Mouse (Mus musculus) lung, postnatal 14 days (tissue): ENCODE measurements around the gene Slc37a1.

Experiments used
- DNase-seq: peaks from one replicate; pipeline ENCODE4 v3.0.0; 2021

Gene Slc37a1

DNA sequence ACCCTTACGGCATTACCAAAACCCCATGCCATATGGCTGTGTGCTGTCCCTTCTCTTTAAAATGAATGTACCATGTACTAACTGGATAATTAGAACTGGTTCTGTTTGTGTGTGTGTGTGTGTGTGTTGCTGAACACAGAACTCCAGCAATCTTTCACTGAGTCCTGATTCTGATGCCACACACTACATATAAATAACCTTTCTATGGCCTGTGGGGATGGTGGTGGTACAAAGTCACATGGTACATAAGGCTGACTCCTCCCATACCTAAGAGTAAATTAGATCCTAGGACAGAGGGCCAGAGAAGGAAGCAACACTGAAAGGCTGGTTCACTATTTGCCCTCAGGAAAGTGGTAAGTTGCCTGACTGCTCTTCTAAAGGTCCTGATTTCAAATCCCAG, at the start of gene Slc37a1:
Slc37a1 (plus strand) TSS at position 301 of the 400 bp plus-strand sequence.
- no peak for DNase-seq

DNA sequence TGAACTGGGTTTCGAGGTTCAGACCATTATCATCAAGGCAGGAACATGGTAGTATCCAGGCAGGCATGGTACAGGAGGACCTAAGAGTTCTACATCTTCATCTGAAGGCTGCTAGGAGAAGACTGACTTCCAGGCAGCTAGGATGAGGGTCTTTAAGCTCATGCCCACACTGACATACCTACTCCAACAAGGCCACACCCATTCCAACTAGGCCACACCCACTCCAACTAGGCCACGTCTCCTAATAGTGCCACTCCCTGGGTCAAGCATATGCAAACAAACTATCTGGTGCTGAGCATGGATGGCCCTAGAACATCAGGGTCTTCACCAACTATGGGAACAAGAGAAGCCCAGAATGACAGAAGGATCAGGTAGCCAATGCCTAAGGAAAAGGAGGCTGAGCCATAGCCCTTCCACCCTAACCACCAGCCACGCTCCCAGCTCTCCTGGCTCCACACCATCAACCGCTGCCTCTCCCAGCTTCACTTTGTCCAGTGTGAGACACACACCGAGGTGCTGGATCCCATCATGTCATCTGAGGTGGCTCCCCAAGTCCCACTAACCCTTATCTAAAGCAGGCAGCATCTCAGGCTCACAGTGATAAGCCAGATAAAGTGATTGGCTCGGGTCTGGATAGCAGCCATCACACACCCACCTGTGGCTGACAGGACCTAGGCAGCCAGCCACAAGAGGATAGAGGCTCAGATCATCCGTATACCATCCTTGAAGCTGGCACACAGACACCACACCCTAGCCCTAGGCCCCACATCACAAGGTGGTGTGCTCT, 48.2 kb upstream of the Slc37a1 start:
- DNase-seq, result no peak

DNA sequence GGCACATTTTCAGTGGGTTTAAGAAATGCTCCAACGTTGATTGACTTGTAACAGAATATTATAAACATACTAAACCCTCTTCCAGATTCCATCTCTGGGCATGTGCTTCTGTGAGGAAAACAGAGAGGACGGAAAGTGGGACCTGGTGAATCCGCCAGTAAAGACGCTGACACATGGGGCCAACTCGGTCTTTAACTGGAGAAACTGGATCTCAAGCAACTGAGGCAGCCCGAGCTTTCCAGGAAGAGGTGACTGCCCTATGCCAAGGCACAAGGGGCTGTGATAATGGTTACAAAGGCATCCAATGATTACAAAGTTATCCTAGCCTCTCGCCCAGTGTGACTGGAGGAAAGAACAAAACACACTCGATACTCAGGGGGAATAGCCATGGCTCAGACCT, 45.4 kb upstream of the Slc37a1 start:
- DNase-seq, result no peak

DNA sequence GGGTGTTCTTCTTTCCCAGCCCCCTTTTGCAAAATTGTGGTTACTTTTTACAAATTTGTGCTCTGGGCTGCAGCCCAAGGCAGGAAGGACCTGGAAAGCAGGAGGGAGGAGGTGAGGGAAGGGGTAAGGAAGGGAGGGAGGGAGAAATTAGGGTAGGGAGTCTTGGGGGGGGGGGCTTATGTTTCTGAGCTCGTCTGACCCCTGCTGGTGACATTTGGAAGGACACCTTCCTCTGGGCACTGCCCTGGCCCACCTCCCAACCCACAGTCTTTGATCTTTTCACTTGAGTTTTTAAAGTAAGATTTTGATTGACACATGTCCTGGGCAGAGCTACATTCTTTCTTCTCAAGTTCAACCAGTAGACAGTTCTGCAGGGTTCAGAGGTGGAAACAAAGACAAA, 43.8 kb upstream of the Slc37a1 start:
- no peak for DNase-seq

DNA sequence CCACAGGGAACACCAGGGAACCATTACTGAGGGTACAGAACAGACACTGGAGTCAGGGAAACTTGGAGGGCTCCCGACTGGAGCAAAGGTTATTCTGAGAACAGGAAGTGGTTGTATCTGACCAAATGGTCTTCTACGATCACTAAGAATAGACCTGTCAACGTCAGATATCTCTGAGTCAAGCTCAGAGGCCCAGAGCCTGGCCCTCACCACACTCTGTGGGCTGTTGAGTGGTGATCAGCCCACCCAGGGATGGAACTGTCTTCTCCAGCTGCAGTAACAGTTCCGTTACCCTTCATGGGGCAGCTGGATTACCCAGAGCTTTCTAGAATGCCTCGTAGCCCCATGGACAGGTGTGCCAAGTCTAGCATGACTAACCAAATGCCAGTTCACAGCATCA, 41.3 kb upstream of the Slc37a1 start:
- DNase-seq, result no peak

DNA sequence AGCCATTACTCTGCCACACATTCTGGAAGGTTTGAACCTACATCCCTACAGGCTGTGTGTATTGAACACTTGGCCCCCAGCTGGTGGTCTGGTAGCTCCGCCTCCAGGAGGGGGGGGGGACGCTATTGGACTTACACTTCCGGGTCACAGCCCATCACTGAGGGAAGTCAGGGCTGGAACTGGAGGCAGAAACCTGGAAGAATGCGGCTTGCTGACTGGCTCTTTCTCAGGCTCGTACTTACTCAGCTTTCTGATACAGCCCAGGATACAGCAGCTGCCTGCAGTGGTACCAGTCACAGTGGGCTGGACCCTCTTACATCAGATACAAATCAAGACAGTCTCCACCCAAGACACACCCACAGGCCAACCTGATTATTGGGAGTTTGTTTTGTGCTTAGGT, 39.4 kb upstream of the Slc37a1 start:
- no peak for DNase-seq

DNA sequence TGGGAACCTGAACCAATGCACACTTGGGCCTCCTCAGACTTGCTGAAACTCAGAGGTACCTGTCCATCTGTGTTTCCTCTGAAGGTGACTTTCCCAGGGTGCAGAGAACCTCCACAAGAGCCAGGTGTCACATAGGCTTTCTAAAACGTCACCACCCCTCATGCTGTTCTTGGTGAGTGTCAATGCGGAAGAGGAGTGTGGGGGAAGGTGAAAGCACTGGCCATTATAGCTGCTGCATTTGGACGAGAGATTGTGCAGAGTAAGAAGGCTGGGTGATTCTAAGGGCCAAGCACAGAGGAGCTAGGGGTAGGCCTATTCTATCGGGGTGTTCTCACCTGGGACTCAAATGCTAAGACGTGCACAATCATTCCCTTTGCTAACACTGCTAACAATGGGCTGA, 32.6 kb upstream of the Slc37a1 start:
- DNase-seq, result no peak

DNA sequence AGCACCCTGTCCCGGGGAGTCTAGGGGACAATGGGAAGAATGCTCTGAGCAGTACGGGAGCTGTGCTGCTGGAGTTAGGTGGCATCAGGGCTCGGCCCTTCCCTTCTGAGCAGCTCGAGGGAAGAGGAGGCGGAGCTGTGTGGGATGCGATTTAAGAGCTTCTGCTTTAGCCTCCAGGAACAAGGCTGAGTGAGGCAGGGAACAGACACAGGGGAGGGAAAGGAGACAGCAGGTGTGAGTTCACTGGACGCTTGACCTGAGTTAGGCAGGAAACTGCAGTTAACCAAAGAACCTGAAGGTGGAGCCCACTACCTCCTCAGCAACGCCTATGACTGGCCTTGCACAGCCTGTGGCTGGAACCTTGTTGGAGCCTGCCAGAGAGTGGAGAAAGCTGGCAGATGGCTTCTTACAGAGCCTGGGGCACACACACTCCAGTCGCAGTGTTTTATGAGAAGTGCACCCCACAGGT, 32.1 kb upstream of the Slc37a1 start:
- peak; percentile 84 for DNase-seq

DNA sequence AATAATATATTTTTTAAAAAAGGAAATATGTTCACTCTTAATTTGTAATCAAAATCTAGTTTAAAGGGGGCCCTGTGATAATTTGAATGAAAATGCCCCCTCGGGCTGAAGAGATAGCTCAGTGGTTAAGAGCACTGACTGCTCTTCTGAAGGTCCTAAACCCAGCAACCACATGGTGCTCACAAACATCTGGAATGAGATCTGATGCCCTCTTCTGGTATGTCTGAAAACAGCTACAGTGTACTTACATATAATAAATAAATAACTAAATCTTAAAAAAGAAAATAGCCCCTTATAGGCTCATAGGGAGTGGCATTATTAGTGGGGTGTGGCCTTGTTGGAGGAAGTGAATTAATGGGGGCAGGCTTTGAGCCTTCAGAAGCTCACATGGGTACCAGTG, 29.4 kb upstream of the Slc37a1 start:
- DNase-seq, result no peak

DNA sequence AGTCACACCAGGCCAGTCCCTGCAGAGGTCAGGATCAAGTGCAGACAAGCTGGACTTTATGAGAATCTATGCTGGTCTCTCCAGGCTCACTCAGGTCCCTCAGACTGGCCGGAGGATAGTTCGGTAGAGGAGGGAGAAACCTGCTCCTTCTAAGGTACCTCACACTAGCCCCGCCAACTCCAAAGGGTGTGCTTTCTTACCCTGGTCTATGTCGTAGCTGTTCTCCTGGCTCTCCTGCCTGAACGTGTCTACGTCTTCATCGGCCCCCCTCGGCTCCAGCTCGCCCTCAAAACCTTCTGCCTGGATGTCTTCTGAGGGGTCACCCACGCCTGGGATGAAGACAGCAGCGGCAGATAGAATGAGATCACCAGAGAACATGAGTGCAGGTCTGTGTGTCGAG, 28.7 kb upstream of the Slc37a1 start:
- no peak for DNase-seq

DNA sequence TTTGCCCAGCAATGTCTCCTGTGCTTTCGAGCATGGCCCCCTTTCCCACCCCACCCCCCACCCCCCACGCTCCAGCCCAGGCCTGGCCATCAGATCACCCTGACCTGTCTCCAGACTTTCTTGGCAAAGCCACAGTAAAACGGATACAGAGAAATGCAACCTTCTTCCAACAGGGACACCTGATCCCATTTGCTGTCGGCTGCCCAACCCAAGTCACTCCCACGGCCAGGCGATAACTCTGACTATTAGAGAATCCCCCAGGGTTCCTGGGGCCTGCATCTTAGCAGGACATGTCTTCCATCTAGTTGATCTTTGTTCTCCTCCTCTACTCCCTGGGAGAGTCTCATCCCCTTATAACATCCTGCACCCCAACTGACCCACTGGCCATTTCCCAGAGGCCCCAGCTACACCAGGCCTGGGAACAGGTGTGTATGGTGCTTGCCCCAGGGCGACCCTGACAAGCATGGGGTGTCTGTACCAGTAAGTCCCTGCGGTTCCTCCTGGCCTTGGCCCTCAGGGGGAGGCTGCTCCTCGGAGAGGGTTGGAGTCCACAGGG, 28.2 kb upstream of the Slc37a1 start:
- DNase-seq, result no peak

DNA sequence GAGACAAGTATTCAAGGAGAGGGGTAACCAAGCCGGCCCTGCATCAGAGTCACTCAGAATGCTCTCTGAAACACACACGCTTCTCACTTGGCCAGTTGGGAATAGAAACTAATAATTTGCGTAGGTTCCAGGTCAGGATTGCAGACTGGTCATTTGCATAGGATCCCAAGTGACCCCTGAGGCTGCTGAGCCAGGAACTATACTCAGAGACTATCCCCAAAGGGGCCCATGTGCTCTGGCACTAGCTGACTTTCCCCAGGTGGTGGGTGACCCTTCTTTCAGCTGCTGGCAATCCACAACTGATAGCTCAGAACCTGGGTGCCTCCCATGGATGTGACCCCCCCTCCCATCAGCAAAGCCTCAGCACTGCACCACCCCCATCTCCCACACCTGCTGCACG, 27.4 kb upstream of the Slc37a1 start:
- DNase-seq, result no peak

DNA sequence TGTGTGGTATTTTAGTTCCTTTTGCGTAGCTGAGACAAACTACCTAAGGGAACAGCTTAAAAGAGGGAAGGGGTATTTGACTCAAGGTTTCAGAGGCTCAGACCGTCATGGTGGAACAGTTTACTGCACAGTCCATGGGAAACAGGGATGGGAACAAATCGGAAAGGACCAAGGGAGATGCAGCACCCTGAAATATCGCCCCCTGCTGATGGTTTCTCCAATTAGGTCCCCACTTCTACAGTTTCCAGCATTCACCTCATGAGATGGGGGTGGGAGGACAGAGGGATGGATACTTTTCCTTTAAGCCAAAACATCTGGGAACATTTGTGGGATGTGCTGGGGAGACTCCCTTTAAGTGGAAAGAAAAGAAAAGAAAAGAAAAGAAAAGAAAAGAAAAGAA, 26.8 kb upstream of the Slc37a1 start:
- DNase-seq, result peak; percentile 50

DNA sequence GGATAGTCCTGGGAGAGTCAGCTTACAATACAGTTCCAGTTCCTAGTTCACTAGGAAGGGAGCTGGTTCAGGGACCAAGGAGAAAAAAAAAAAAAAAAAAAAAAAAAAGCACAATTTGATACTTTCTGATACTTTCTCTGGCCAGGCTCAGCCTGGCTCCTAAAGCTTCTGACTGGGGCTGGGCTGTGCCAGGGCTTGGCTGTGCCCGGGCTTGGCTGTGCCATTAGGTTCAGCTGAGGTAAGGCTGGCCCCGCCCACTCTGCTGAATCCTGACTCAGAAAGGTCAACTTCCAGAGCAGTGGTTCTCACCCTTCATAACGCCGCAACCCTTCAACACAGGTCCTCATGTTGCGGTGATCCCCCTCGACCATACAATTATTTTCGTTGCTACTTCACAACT, 26.2 kb upstream of the Slc37a1 start:
- peak; percentile 44 for DNase-seq

DNA sequence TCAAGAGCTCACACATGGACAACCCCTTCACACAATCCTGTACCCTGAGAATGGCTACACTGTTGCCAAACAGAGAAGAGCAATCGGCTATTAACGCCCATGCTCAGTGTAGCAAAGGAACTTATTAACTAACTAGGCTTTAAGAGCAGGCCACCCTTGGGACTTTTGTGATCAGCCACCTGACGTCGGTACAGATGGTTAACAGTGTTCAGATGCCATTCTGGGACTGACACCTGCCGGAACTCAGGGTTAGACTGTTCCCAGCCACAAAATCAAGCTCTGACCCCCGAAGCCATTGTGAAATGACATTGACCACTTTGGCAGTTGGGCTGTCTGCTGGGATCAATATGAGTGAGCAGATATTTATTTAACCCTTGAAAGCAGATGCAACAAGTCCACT, 25.2 kb upstream of the Slc37a1 start:
- DNase-seq, result no peak

DNA sequence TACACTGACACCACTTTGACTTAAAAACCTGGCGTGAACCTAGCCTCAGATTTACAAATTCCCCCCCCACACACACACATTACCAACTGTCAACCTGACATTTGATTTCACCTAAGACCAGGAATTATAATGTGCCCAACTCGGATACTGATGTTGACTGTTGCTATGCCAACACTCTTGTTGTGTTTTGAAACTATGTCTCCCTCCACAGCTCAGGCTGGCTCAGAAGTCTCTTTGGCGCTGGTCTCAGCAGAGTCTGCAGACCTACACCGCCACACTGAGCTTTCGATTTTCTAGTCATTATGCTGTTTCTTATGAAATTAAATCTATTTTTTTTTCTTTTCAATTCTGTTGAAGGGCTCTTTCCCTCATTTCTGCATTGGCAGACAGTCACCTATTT, 23.9 kb upstream of the Slc37a1 start:
- DNase-seq, result no peak

DNA sequence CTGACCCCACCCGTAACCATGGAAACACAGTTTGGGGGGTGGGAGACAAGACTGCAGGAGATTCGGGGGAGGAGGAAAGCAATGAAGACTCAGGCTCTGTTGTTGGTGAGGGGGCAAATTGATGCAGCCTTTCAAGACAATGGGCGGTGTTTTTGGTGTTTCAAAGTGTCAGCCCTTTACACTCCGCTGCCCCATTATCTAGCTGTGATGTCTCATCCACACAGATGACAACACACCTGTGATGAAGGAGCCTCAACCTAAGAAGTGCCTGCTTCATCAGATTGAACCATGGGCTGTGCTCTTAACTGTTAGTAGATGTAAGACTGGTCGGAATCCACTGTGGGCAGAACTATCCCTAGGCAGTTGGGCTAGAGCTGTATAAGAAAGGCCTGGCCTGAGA, 22.8 kb upstream of the Slc37a1 start:
- no peak for DNase-seq

DNA sequence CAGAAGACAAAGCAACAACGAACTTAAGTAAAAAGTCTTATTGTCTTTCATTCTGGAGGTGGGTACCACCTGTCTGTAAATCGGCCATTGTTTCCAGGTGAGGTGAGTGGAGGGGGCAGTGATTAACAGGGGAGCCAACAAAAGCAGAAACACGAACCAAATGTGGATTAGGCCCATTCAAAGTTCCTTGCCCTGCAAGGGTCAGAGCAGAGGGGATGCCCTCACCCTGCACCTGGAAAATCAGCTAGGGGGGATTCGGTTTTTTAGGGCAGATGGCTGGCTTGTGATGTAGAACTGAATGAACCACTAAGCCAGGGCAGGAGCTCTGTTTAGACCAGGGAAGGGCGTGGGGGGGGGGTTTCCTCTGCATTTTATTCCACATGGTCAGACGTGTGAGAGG, 22.2 kb upstream of the Slc37a1 start:
- no peak for DNase-seq

DNA sequence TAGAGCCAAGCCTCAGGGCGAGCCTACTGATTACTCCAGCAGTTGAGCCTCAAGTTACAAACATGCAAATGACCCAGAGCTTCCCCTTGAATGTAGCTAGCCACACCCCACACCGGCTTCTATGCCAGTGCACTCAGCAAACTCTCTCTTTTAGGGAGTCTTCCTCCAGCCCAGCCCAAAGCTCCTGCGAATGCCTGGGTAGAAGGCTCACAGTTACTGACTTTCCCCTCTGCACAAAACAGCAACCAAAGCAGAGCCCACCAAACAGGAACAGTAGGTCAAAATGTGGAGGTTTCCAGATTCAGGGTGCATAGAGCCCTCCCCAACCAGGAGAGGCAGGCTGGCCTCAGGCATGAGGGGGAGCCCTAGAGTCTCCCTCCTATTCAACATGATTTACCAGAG, 21.4 kb upstream of the Slc37a1 start:
- no peak for DNase-seq

DNA sequence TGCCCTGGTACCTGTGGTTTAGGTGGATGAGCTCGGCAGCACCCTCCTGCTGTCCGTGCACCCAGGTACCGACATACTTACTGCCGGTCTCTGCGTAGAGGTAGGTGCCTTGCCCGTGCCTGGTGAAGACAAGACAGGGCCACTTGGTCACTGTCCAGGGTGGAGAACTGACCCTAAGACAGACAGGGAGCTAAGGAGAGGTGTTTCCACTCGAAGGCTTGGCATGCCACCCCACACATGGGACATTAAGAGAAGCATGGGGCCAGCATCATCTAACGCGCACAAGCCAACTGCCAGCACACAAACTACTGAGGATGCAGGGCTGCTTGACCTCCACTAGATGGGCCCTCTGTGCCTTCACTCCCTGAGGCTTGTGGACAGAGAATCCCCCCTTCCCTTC, 20.8 kb upstream of the Slc37a1 start:
- DNase-seq, result no peak

DNA sequence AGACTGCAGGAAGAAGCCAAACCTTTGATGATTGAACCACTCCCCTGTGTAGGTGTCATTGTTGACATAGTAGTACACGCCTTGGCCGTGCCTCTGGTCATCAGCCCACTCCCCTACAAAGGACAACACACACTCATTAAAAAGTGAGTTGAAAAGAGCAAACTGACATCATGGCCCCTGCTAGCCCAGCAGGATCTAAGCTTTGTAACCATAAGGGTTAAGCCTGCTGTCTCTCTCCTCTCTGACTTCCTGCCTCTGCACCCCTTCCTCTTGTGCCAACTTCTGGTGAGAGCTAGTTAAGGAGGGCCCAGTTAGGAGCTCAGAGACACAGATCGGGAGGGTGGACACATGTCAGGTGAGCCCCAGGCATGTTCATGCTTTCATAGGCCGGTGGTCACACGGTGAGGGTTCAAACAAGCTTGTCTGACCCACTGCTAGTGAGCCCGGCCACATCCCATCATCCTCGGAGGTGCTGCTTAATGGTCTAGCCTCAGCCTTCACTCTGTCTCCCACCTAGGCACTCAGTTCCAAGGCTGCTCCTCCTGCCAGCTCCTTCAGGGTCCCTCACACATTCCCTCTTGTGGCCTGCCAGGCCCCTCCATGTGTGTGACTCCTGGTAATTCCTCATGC, 20.2 kb upstream of the Slc37a1 start:
- no peak for DNase-seq

DNA sequence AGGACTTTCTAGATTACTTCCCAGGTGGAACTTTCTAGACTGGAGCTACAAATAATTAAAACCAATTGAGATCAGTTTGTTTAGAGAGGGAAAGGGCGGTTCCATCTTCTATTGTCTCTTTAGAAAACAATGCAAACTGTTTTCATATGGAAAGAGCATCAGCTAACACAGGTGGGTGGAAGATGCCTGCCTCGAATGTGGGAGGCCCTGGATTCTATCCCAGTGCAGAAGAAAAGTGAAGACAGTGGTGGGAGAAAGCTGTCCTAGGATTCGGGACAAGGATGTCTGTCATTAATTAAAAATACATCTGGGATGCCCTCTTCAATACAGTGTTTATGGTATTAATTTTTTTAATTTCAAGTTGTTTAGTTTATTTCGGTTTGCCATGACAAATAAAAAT, 19.5 kb upstream of the Slc37a1 start:
- no peak for DNase-seq

DNA sequence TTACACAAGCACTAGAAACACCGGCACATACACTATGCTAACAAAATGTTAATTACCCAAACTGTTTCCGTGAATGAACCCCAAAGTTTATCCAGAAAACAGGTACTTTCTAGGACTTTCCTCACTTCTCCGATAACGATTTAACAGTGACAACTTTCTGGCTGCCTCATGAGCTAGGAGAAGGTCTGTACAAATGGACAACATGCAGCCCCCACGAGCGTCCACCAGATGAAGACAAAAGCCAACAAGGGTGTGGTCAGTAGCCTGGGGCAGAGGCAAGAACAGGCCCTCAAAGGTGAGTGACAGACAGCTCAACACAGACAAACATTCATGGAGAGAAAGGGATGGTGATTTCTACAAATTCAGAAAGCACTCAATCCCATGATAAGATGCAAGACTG, 19.0 kb upstream of the Slc37a1 start:
- no peak for DNase-seq

DNA sequence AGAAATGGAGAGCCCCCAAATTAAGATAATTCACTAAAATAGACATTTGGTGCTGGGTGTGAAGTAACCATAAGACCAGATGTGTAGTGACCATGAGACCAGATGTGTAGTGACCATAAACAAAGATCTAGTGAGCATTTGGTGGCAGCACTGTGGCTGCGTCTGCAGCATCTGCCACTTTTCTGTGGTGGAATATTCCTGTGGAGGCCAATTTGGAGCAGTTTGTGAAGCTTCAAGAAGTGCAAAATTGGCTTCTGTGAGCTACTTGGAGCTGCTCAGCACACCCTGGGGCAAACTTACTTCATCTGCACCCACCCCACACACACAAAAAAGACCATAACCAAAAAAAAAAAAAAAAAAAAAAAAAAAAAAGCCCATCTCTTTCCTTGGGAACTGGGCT, 18.6 kb upstream of the Slc37a1 start:
- DNase-seq, result no peak

DNA sequence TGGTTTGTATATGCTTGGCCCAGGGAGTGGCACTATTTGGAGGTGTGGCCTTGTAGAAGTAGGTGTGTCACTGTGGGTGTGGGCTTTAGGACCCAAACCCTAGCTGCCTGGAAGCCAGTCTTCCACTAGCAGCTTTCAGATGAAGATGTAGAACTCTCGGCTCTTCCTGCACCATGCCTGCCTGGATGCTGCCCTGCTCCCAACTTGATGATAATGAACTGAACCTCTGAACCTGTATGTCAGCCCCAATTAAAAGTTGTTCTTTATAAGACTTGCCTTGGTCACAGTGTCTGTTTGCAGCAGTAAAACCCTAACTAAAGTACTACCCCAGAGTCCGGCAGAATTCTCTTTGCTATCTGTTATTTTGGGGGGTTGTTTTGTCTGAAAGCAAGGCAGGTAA, 16.8 kb upstream of the Slc37a1 start:
- no peak for DNase-seq
